Mouse (Mus musculus): ENCODE results near the gene Ephb1. TPM values are rescaled to one million over a fixed set of nuclear protein-coding genes. Genes with fewer than 3 reads are reported as not detected.

Ephb1 gene
- polyA plus RNA-seq, 1 experiment from 2014 or later, result 12.8 TPM

DNA sequence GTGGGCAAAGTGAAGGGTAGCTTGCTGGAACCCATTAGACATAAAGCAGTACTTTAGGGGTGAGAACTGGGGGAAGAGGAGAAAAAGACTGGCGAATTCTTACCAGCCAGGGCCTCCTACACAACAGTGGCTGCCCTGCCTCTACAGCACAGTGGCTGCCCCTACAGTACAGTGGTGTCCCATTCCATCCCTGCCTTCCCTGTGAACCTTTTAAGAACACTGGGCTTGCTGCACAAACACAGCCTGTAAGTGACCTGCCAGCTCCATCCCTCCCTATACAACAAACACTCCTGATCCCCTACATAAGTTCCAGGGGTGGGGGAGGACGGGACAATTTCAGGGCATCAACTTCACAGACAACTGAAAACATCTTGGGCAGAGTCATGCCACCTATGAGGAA, 174.4 kb downstream of the Ephb1 start:
- no peak overlapping the region for H3K9ac ChIP-seq (ENCODE audit: low read length)
- 0 out of 2 replicates have a peak, but pooled peaks cover 4% of the 10 kb centered on the region for H3K4me1 ChIP-seq (replicated peaks; ENCODE audit: control insufficient read depth, insufficient read depth, low read length)
- ATAC-seq (replicated peaks; ENCODE audit: low FRiP score, low TSS enrichment, low read depth) (no peak), DNase-seq (ENCODE audit: low spot score) (no peak)
- H3K27me3 ChIP-seq (replicated peaks; ENCODE audit: control insufficient read depth, insufficient read depth, low read length), result no peaks in the 10 kb centered on the region
- H3K4me3 ChIP-seq (ENCODE audit: low read depth, low read length), result no peak overlapping the region
- 55% methylated on average over 2 of the region's 2 CpGs for WGBS
- H3K27ac ChIP-seq (ENCODE audit: low read depth), result no peak overlapping the region
- H3K9me3 ChIP-seq (ENCODE audit: control insufficient read depth, low read length), result no peaks in the 10 kb centered on the region
- no peaks in the 10 kb centered on the region for H3K36me3 ChIP-seq (ENCODE audit: control insufficient read depth, insufficient read depth, low read length)
- no peak overlapping the region for H3K4me2 ChIP-seq (ENCODE audit: low read length)

DNA sequence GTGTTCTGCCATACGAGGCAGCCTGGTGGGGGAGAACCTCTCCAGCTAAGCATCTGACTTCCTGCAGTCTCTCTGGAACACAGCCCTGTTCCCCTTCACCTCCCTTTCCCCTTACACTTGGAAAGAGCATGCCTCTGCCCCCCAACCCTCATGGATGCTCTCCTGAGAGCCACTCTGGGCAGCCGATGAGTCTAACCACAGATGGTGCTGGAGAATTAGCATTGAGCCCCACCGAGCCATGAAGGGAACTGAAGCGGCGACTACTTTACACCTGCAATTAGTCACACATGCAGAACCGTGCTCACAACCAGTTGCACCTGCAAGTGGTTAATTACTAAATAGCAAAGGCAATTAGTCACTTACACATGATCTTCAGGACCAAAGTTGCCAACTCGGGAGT, 184.8 kb downstream of the Ephb1 start:
- WGBS, result 75% methylated on average over 7 of the region's 7 CpGs
- no peaks in the 10 kb centered on the region for H3K9me3 ChIP-seq (ENCODE audit: control insufficient read depth, low read length)
- no peak overlapping the region for H3K4me3 ChIP-seq (ENCODE audit: low read depth, low read length)
- no peak overlapping the region for H3K9ac ChIP-seq (ENCODE audit: low read length)
- no peaks in the 10 kb centered on the region for H3K36me3 ChIP-seq (ENCODE audit: control insufficient read depth, insufficient read depth, low read length)
- H3K27ac ChIP-seq (ENCODE audit: low read depth), result no peak overlapping the region
- no peak for DNase-seq (ENCODE audit: low spot score)
- no peaks in the 10 kb centered on the region for H3K27me3 ChIP-seq (replicated peaks; ENCODE audit: control insufficient read depth, insufficient read depth, low read length)
- no peak overlapping the region for H3K4me2 ChIP-seq (ENCODE audit: low read length)
- no peaks in the 10 kb centered on the region; the same call in 1 of the 2 replicates for H3K4me1 ChIP-seq (replicated peaks; ENCODE audit: control insufficient read depth, insufficient read depth, low read length)
- no peak for ATAC-seq (replicated peaks; ENCODE audit: low FRiP score, low TSS enrichment, low read depth)

DNA sequence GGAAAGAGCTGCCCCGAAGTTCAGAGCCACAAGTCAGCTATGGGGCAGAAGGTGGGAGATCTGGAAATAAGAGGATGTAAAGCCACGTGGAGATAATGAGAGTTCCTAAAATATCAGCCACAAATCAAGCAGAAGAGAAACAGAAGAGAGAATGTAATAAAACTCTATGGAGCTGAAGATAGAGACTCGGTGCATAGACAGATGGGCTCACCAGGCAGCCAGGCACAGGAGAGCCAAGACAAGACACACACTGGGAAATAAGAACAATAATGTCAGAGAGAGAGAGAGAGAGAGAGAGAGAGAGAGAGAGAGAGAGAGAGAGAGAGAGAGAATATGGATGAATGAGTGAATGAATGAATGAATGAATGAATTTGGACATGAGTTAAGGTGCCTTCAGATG, 198.6 kb downstream of the Ephb1 start:
- Histone ChIP-seq H3K4me1 (replicated peaks; ENCODE audit: control insufficient read depth, insufficient read depth, low read length) (no peaks in the 10 kb centered on the region), H3K4me3 (ENCODE audit: low read depth, low read length) (no peak overlapping the region), H3K36me3 (ENCODE audit: control insufficient read depth, insufficient read depth, low read length) (no peaks in the 10 kb centered on the region), H3K27ac (ENCODE audit: low read depth) (no peak overlapping the region), H3K4me2 (ENCODE audit: low read length) (no peak overlapping the region), H3K9me3 (ENCODE audit: control insufficient read depth, low read length) (no peaks in the 10 kb centered on the region), H3K27me3 (replicated peaks; ENCODE audit: control insufficient read depth, insufficient read depth, low read length) (no peaks in the 10 kb centered on the region), H3K9ac (ENCODE audit: low read length) (no peak overlapping the region)
- no peak for ATAC-seq (replicated peaks; ENCODE audit: low FRiP score, low TSS enrichment, low read depth)
- WGBS, result 61% methylated on average over 3 of the region's 3 CpGs
- no peak for DNase-seq (ENCODE audit: low spot score)

DNA sequence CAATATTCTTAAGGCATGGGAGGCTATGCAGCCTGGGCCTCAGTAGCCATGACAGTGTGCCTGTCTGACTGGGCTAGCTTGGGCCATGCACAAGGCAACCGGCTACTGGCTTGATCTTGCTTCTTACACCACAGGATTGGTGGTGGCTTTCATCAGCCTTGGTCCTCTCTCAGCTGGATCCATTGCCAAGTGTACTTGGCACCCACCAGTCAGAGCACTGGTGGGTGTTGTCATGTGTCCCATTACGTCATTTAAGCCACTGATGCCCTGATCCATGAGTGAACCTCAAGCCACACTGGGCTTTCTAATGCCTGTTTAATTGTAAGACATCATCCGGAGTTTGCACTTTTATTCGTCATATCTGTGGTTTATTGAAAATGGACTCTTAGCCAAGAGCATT, 215.3 kb downstream of the Ephb1 start:
- H3K4me3 ChIP-seq (ENCODE audit: low read depth, low read length), result no peak overlapping the region
- no peaks in the 10 kb centered on the region for H3K4me1 ChIP-seq (replicated peaks; ENCODE audit: control insufficient read depth, insufficient read depth, low read length)
- H3K9me3 ChIP-seq (ENCODE audit: control insufficient read depth, low read length), result no peaks in the 10 kb centered on the region
- H3K4me2 ChIP-seq (ENCODE audit: low read length), result no peak overlapping the region
- no peaks in the 10 kb centered on the region for H3K36me3 ChIP-seq (ENCODE audit: control insufficient read depth, insufficient read depth, low read length)
- H3K9ac ChIP-seq (ENCODE audit: low read length), result no peak overlapping the region
- ATAC-seq (replicated peaks; ENCODE audit: low FRiP score, low TSS enrichment, low read depth) (no peak), DNase-seq (ENCODE audit: low spot score) (no peak)
- no peak overlapping the region for H3K27ac ChIP-seq (ENCODE audit: low read depth)
- WGBS, result 89% methylated on average over 4 of the region's 4 CpGs
- H3K27me3 ChIP-seq (replicated peaks; ENCODE audit: control insufficient read depth, insufficient read depth, low read length), result no peaks in the 10 kb centered on the region

DNA sequence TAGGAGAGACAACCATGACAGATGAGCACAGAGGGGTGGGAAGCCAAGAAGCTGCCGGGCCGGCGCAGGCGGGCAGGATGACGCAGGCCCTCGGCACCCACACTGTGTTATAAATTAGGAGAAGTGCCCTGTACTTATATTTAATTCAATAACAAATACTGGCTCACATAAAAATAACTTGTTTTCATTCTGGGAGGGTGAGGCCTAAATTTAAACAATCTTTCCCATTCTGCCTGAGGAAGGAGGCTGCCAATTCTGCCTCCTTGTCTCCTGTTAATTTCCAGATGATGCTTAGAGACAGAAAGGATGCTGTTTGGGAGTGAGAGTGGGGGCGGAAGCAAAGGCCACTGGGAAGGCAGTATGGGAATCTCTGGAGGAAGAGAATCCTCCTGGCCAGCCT, 215.8 kb downstream of the Ephb1 start:
- Histone ChIP-seq H3K4me1 (replicated peaks; ENCODE audit: control insufficient read depth, insufficient read depth, low read length) (no peaks in the 10 kb centered on the region), H3K9me3 (ENCODE audit: control insufficient read depth, low read length) (no peaks in the 10 kb centered on the region), H3K36me3 (ENCODE audit: control insufficient read depth, insufficient read depth, low read length) (no peaks in the 10 kb centered on the region), H3K27ac (ENCODE audit: low read depth) (no peak overlapping the region), H3K27me3 (replicated peaks; ENCODE audit: control insufficient read depth, insufficient read depth, low read length) (no peaks in the 10 kb centered on the region), H3K9ac (ENCODE audit: low read length) (no peak overlapping the region), H3K4me3 (ENCODE audit: low read depth, low read length) (no peak overlapping the region), H3K4me2 (ENCODE audit: low read length) (no peak overlapping the region)
- WGBS, result 82% methylated on average over 7 of the region's 7 CpGs
- no peak for ATAC-seq (replicated peaks; ENCODE audit: low FRiP score, low TSS enrichment, low read depth)
- no peak for DNase-seq (ENCODE audit: low spot score)

DNA sequence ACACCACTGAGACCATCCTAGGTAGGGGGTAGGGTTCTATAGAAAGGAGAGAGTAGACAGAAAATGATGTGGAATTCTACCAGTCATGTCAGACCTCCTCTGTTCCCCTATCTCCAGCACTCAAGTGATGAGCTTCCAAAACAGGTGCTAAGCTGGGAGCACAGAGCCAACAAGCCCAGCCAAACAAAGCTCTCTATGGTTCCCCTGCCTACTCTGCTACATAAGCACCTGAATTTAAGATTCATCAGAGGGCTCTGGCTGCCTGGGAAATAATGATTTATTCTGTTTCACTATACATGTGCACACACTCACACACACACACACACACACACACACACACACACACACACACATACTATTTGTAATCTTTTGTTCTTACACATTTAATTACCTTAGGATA, 216.3 kb downstream of the Ephb1 start:
- Histone ChIP-seq H3K27ac (ENCODE audit: low read depth) (no peak overlapping the region), H3K27me3 (replicated peaks; ENCODE audit: control insufficient read depth, insufficient read depth, low read length) (no peaks in the 10 kb centered on the region), H3K36me3 (ENCODE audit: control insufficient read depth, insufficient read depth, low read length) (no peaks in the 10 kb centered on the region), H3K9ac (ENCODE audit: low read length) (no peak overlapping the region), H3K4me2 (ENCODE audit: low read length) (no peak overlapping the region), H3K4me1 (replicated peaks; ENCODE audit: control insufficient read depth, insufficient read depth, low read length) (no peaks in the 10 kb centered on the region), H3K4me3 (ENCODE audit: low read depth, low read length) (no peak overlapping the region), H3K9me3 (ENCODE audit: control insufficient read depth, low read length) (no peaks in the 10 kb centered on the region)
- ATAC-seq (replicated peaks; ENCODE audit: low FRiP score, low TSS enrichment, low read depth) (no peak), DNase-seq (ENCODE audit: low spot score) (no peak)

DNA sequence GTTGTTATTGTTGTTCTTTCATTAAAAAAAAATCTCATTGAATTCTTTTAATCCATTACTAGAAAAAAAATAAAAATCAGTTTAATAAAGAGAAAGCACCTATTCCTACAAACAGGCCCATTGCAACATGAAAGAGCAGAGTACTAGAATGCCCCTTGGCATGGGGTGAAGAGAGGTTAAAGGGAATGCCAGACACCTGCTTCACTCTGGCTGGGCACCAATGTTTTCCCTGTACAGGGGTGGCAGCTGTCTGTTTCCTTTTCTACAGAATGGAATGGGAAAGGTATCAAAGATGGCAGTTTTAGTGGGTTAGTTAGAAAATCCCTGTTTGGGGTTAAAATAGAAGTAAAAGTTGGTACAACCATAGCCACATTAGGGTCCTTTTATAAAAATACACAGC, 224.0 kb downstream of the Ephb1 start:
- no peak overlapping the region for H3K27ac ChIP-seq (ENCODE audit: low read depth)
- H3K4me1 ChIP-seq (replicated peaks; ENCODE audit: control insufficient read depth, insufficient read depth, low read length), result no peaks in the 10 kb centered on the region
- ATAC-seq (replicated peaks; ENCODE audit: low FRiP score, low TSS enrichment, low read depth) (no peak), DNase-seq (ENCODE audit: low spot score) (no peak)
- no peak overlapping the region for H3K4me2 ChIP-seq (ENCODE audit: low read length)
- H3K9ac ChIP-seq (ENCODE audit: low read length), result no peak overlapping the region
- no peaks in the 10 kb centered on the region for H3K27me3 ChIP-seq (replicated peaks; ENCODE audit: control insufficient read depth, insufficient read depth, low read length)
- H3K36me3 ChIP-seq (ENCODE audit: control insufficient read depth, insufficient read depth, low read length), result no peaks in the 10 kb centered on the region
- no peak overlapping the region for H3K4me3 ChIP-seq (ENCODE audit: low read depth, low read length)
- no peaks in the 10 kb centered on the region for H3K9me3 ChIP-seq (ENCODE audit: control insufficient read depth, low read length)

DNA sequence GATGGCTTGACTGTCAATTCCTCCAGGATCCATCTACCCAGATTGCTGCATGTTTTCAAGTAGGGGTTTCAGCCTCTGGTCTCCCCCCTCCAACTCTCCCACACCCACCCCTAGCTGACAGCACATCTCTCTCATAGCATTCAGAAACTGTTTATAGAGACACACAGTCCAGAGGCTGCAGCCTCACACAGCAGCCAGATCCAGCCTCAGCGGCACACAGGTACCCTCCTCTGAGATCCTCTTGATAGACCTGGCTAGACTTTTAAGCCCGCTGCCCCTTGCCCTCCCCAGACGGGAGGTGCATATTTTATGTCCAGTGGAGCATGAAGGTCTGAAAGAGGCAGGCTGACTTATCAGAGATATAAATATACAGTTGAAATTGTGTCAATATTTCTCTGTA, 228.0 kb downstream of the Ephb1 start:
- no peaks in the 10 kb centered on the region for H3K9me3 ChIP-seq (ENCODE audit: control insufficient read depth, low read length)
- DNase-seq (ENCODE audit: low spot score), result no peak
- H3K4me1 ChIP-seq (replicated peaks; ENCODE audit: control insufficient read depth, insufficient read depth, low read length), result 0 out of 2 replicates have a peak, but pooled peaks cover 2% of the 10 kb centered on the region
- 46% methylated on average over 3 of the region's 3 CpGs for WGBS
- H3K4me3 ChIP-seq (ENCODE audit: low read depth, low read length), result no peak overlapping the region
- H3K4me2 ChIP-seq (ENCODE audit: low read length), result no peak overlapping the region
- no peak overlapping the region for H3K27ac ChIP-seq (ENCODE audit: low read depth)
- H3K36me3 ChIP-seq (ENCODE audit: control insufficient read depth, insufficient read depth, low read length), result no peaks in the 10 kb centered on the region
- H3K27me3 ChIP-seq (replicated peaks; ENCODE audit: control insufficient read depth, insufficient read depth, low read length), result no peaks in the 10 kb centered on the region
- ATAC-seq (replicated peaks; ENCODE audit: low FRiP score, low TSS enrichment, low read depth), result no peak
- no peak overlapping the region for H3K9ac ChIP-seq (ENCODE audit: low read length)

DNA sequence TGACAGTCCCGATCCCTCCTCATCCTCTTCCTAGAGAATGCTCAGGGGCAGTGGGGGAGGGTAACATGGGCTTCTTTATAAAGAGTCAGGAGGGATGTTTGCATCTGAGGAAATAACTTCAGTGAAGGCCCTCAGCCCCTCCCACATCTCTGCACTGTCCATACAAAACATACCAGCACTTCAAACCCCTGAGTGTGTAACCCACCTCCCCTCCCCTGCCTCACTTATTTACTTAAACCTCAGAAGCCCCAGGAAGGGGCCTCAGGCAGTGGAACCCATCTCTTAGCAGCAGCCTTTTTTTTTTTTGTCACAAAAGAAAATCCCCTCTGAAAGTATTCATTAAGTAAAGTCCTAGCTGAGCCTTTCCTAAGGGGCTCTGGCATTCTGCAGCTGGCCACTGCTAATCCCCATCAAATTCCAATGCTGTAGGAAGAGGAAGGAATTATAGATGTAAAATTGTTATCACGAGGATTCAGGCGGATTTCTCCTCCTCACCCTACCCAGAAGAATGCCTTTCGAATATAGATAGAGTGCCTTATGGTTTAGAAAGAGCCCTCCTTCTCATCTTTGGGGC, 231.5 kb downstream of the Ephb1 start:
- DNase-seq (ENCODE audit: low spot score), result no peak

More for the DNA sequence above, 231.5 kb downstream of the Ephb1 start:
- Histone ChIP-seq H3K4me1 (replicated peaks; ENCODE audit: control insufficient read depth, insufficient read depth, low read length) (0 out of 2 replicates have a peak, but pooled peaks cover 2% of the 10 kb centered on the region), H3K36me3 (ENCODE audit: control insufficient read depth, insufficient read depth, low read length) (no peaks in the 10 kb centered on the region), H3K9me3 (ENCODE audit: control insufficient read depth, low read length) (no peaks in the 10 kb centered on the region), H3K9ac (ENCODE audit: low read length) (no peak overlapping the region), H3K27me3 (replicated peaks; ENCODE audit: control insufficient read depth, insufficient read depth, low read length) (no peaks in the 10 kb centered on the region), H3K4me2 (ENCODE audit: low read length) (no peak overlapping the region), H3K4me3 (ENCODE audit: low read depth, low read length) (no peak overlapping the region), H3K27ac (ENCODE audit: low read depth) (no peak overlapping the region)
- 48% methylated on average over 4 of the region's 4 CpGs for WGBS
- no peak for ATAC-seq (replicated peaks; ENCODE audit: low FRiP score, low TSS enrichment, low read depth)
